Mouse (Mus musculus): ENCODE results near the gene Ndufv2.
"Not testable (repeated sequence)": the region's sequence is repeated elsewhere in the genome, so short reads cannot be mapped to it uniquely, and the experiment has no call there.

The Ndufv2 gene

GRCm38 (mm10) chr17:66084486-66084885 is 16.9 kb downstream of the Ndufv2 start:
- DNase-seq (ENCODE audit: low spot score) = no peak

GRCm38 (mm10) chr17:66077437-66077850 is 23.9 kb downstream of the Ndufv2 start:
- DNase-seq (ENCODE audit: low spot score) = no peak

GRCm38 (mm10) chr17:66076934-66077333 is 24.4 kb downstream of the Ndufv2 start, which contains the start of gene Ankrd12:
Gene Ankrd12, minus strand, starts transcription at chr17:66077089.
- DNase-seq (ENCODE audit: low spot score) = peak; percentile 92

GRCm38 (mm10) chr17:66076174-66076927 is 25.0 kb downstream of the Ndufv2 start:
- peak; percentile 7 for DNase-seq (ENCODE audit: low spot score)

- no peak for DNase-seq (ENCODE audit: low spot score)
Observed at GRCm38 (mm10) chr17:66075827-66076173, 25.6 kb downstream of the Ndufv2 start.

- no peak for DNase-seq (ENCODE audit: low spot score)
Observed at GRCm38 (mm10) chr17:66073971-66074370, 27.4 kb downstream of the Ndufv2 start.

GRCm38 (mm10) chr17:66069036-66069435 is 32.3 kb downstream of the Ndufv2 start:
- not testable (repeated sequence) for DNase-seq (ENCODE audit: low spot score)

GRCm38 (mm10) chr17:66065115-66065514 is 36.2 kb downstream of the Ndufv2 start:
- DNase-seq (ENCODE audit: low spot score) = no peak

- DNase-seq (ENCODE audit: low spot score) = no peak
Observed at GRCm38 (mm10) chr17:66061241-66061938, 40.0 kb downstream of the Ndufv2 start.

GRCm38 (mm10) chr17:66058160-66058559 is 43.2 kb downstream of the Ndufv2 start:
- DNase-seq (ENCODE audit: low spot score) = no peak

- no peak for DNase-seq (ENCODE audit: low spot score)
Observed at GRCm38 (mm10) chr17:66057145-66057544, 44.2 kb downstream of the Ndufv2 start.

- no peak for DNase-seq (ENCODE audit: low spot score)
Observed at GRCm38 (mm10) chr17:66053349-66053748, 48.0 kb downstream of the Ndufv2 start.

- no peak for DNase-seq (ENCODE audit: low spot score)
Observed at GRCm38 (mm10) chr17:66048795-66049194, 52.6 kb downstream of the Ndufv2 start.

- no peak for DNase-seq (ENCODE audit: low spot score)
Observed at GRCm38 (mm10) chr17:66048199-66048598, 53.2 kb downstream of the Ndufv2 start.

- not testable (repeated sequence) for DNase-seq (ENCODE audit: low spot score)
Observed at GRCm38 (mm10) chr17:66043679-66044078, 57.7 kb downstream of the Ndufv2 start.

- no peak for DNase-seq (ENCODE audit: low spot score)
Observed at GRCm38 (mm10) chr17:66041020-66041419, 60.3 kb downstream of the Ndufv2 start.

GRCm38 (mm10) chr17:66033239-66033638 is 68.1 kb downstream of the Ndufv2 start:
- DNase-seq (ENCODE audit: low spot score) = no peak

GRCm38 (mm10) chr17:66031991-66032390 is 69.4 kb downstream of the Ndufv2 start:
- DNase-seq (ENCODE audit: low spot score) = no peak

All from ovary, postnatal 10 days (tissue).